Mouse (Mus musculus): ENCODE data around the gene Olfr549.
A peak's percentile ranks its signal among the peaks of the same experiment; 100 is the strongest.

Gene Olfr549

GRCm38 (mm10) chr7:102549570-102549969 lies at the start of gene Olfr549:
Gene Olfr549 (plus strand): TSS chr7:102549870.
- no peak for DNase-seq (ENCODE audit: low spot score)

GRCm38 (mm10) chr7:102501986-102502385 lies 47.7 kb upstream of the Olfr549 start:
- DNase-seq (ENCODE audit: low spot score) = no peak

- DNase-seq (ENCODE audit: low spot score) = peak; percentile 82
These were observed 42.8 kb upstream of the Olfr549 start for GRCm38 (mm10) chr7:102506848-102507247.

GRCm38 (mm10) chr7:102508066-102508465 lies 41.6 kb upstream of the Olfr549 start:
- DNase-seq (ENCODE audit: low spot score) = no peak

- no peak for DNase-seq (ENCODE audit: low spot score)
These were observed 41.0 kb upstream of the Olfr549 start for GRCm38 (mm10) chr7:102508666-102509065.

GRCm38 (mm10) chr7:102509726-102510125 lies 39.9 kb upstream of the Olfr549 start:
- no peak for DNase-seq (ENCODE audit: low spot score)

GRCm38 (mm10) chr7:102511927-102512326 lies 37.7 kb upstream of the Olfr549 start:
- DNase-seq (ENCODE audit: low spot score) = no peak

GRCm38 (mm10) chr7:102512814-102513435 lies 36.7 kb upstream of the Olfr549 start:
- peak; percentile 86 for DNase-seq (ENCODE audit: low spot score)

- DNase-seq (ENCODE audit: low spot score) = no peak
These were observed 35.5 kb upstream of the Olfr549 start for GRCm38 (mm10) chr7:102514144-102514543.

- DNase-seq (ENCODE audit: low spot score) = no peak
These were observed 33.2 kb upstream of the Olfr549 start for GRCm38 (mm10) chr7:102516261-102517050.

- DNase-seq (ENCODE audit: low spot score) = no peak
These were observed 32.7 kb upstream of the Olfr549 start for GRCm38 (mm10) chr7:102517051-102517335.

GRCm38 (mm10) chr7:102529052-102529451 lies 20.6 kb upstream of the Olfr549 start:
- no peak for DNase-seq (ENCODE audit: low spot score)

- DNase-seq (ENCODE audit: low spot score) = no peak
These were observed 15.2 kb upstream of the Olfr549 start, which contains the start of gene Olfr547 for GRCm38 (mm10) chr7:102534449-102534848. Gene Olfr547 (plus strand): TSS chr7:102534749.

- DNase-seq (ENCODE audit: low spot score) = no peak
These were observed 9.1 kb upstream of the Olfr549 start, which contains the start of gene Olfr548-ps1 for GRCm38 (mm10) chr7:102540596-102540995. Gene Olfr548-ps1 (plus strand): TSS chr7:102540896.

GRCm38 (mm10) chr7:102541251-102541650 lies 8.4 kb upstream of the Olfr549 start:
- DNase-seq (ENCODE audit: low spot score) = no peak

GRCm38 (mm10) chr7:102553279-102553678 lies 3.6 kb downstream of the Olfr549 start:
- DNase-seq (ENCODE audit: low spot score) = no peak

GRCm38 (mm10) chr7:102564999-102565997 lies 15.6 kb downstream of the Olfr549 start, which contains the start of gene Trim21:
Gene Trim21 (minus strand): TSS chr7:102565486.
- peak; percentile 68 for DNase-seq (ENCODE audit: low spot score)

GRCm38 (mm10) chr7:102566219-102566618 lies 16.5 kb downstream of the Olfr549 start:
- DNase-seq (ENCODE audit: low spot score) = no peak

GRCm38 (mm10) chr7:102571142-102571541 lies 21.5 kb downstream of the Olfr549 start, which contains the start of gene Olfr550:
Gene Olfr550 (plus strand): TSS chr7:102571442.
- DNase-seq (ENCODE audit: low spot score) = no peak

GRCm38 (mm10) chr7:102573174-102573830 lies 23.6 kb downstream of the Olfr549 start:
- no peak for DNase-seq (ENCODE audit: low spot score)

- DNase-seq (ENCODE audit: low spot score) = no peak
These were observed 26.3 kb downstream of the Olfr549 start for GRCm38 (mm10) chr7:102575998-102576397.

- no peak for DNase-seq (ENCODE audit: low spot score)
These were observed 42.1 kb downstream of the Olfr549 start, which contains the start of gene Olfr551 for GRCm38 (mm10) chr7:102591786-102592185. Gene Olfr551 (minus strand): TSS chr7:102591886.

Measured in layer of hippocampus, adult 11-12 months (tissue).